Mouse (Mus musculus): ENCODE results near the gene Plch1. TPM values are rescaled to one million over a fixed set of nuclear protein-coding genes. Genes with fewer than 3 reads are reported as not detected.

The Plch1 gene
- polyA plus RNA-seq, 1 experiment, result 0.01 TPM

- Histone ChIP-seq H3ac (ENCODE audit: control insufficient read depth, insufficient read length) (no peak overlapping the region), H3K4me2 (ENCODE audit: low read depth) (no peak overlapping the region), H3K79me2 (ENCODE audit: control insufficient read depth, insufficient read depth) (no peaks in the 10 kb centered on the region), H3K36me3 (ENCODE audit: control insufficient read depth, insufficient read depth) (no peaks in the 10 kb centered on the region), H3K4me3 (no peak overlapping the region), H3K27me3 (ENCODE audit: control insufficient read depth, insufficient read depth, insufficient read length) (peaks cover 12% of the 10 kb centered on the region)
- TF ChIP-seq MAX (IDR thresholded peaks at IDR 0.05; ENCODE audit: low read depth), result no peak
- TF ChIP-seq REST (IDR thresholded peaks at IDR 0.05; ENCODE audit: insufficient read depth, insufficient read length), result no peak
- no peak for TF ChIP-seq SRF (IDR thresholded peaks at IDR 0.05; ENCODE audit: control insufficient read depth, insufficient read length, low read depth)
- no peak for TF ChIP-seq POLR2AphosphoS2 (IDR thresholded peaks at IDR 0.05; ENCODE audit: insufficient read length, low read depth)
- no peak for TF ChIP-seq MYOD1 (IDR thresholded peaks at IDR 0.05; ENCODE audit: control insufficient read depth in 1 of 3, insufficient read length in 2 of 3, low read depth in 2 of 3)
- TF ChIP-seq TCF3 (IDR thresholded peaks at IDR 0.05; ENCODE audit: insufficient read length, low read depth), result no peak
- no peak for TF ChIP-seq MYOG (IDR thresholded peaks at IDR 0.05; ENCODE audit: control insufficient read depth in 1 of 3, insufficient read depth in 1 of 3, insufficient read length in 2 of 3, low read depth in 2 of 3)
- TF ChIP-seq CEBPB (IDR thresholded peaks at IDR 0.05; ENCODE audit: insufficient read depth, poor library complexity, severe bottlenecking), result no peak
- no peak for TF ChIP-seq E2F4 (IDR thresholded peaks at IDR 0.05; ENCODE audit: insufficient read depth)
- no peak for TF ChIP-seq USF1 (IDR thresholded peaks at IDR 0.05; ENCODE audit: low read depth)
- no peak for TF ChIP-seq TCF12 (IDR thresholded peaks at IDR 0.05; ENCODE audit: insufficient read depth, poor library complexity, severe bottlenecking)
- no peak for TF ChIP-seq POLR2A (IDR thresholded peaks at IDR 0.05; ENCODE audit: insufficient read length, low read depth)
Measured at GRCm38 (mm10) chr3:63895786-63896185, 3.5 kb downstream of the Plch1 start.

- no peaks in the 10 kb centered on the region for H3K36me3 ChIP-seq (ENCODE audit: control insufficient read depth, insufficient read depth)
- H3K27me3 ChIP-seq (ENCODE audit: control insufficient read depth, insufficient read depth, insufficient read length), result peaks cover 2% of the 10 kb centered on the region
- no peaks in the 10 kb centered on the region for H3K79me2 ChIP-seq (ENCODE audit: control insufficient read depth, insufficient read depth)
- TF ChIP-seq POLR2AphosphoS2 (IDR thresholded peaks at IDR 0.05; ENCODE audit: insufficient read length, low read depth), result no peak
- no peak overlapping the region for H3ac ChIP-seq (ENCODE audit: control insufficient read depth, insufficient read length)
- no peak overlapping the region for H3K4me2 ChIP-seq (ENCODE audit: low read depth)
- no peak overlapping the region for H3K4me3 ChIP-seq
Measured at GRCm38 (mm10) chr3:63893677-63894076, 5.6 kb downstream of the Plch1 start.

GRCm38 (mm10) chr3:63892154-63892553 is 7.1 kb downstream of the Plch1 start:
- no peak overlapping the region for H3ac ChIP-seq (ENCODE audit: control insufficient read depth, insufficient read length)
- no peak overlapping the region for H3K4me2 ChIP-seq (ENCODE audit: low read depth)
- H3K4me3 ChIP-seq, result no peak overlapping the region
- no peak for TF ChIP-seq TCF3 (IDR thresholded peaks at IDR 0.05; ENCODE audit: insufficient read length, low read depth)
- TF ChIP-seq SRF (IDR thresholded peaks at IDR 0.05; ENCODE audit: control insufficient read depth, insufficient read length, low read depth), result no peak
- no peak for TF ChIP-seq POLR2A (IDR thresholded peaks at IDR 0.05; ENCODE audit: insufficient read length, low read depth)
- TF ChIP-seq CEBPB (IDR thresholded peaks at IDR 0.05; ENCODE audit: insufficient read depth, poor library complexity, severe bottlenecking), result no peak
- TF ChIP-seq MYOD1 (IDR thresholded peaks at IDR 0.05; ENCODE audit: control insufficient read depth in 1 of 3, insufficient read length in 2 of 3, low read depth in 2 of 3), result no peak
- TF ChIP-seq USF1 (IDR thresholded peaks at IDR 0.05; ENCODE audit: low read depth), result no peak
- no peak for TF ChIP-seq MYOG (IDR thresholded peaks at IDR 0.05; ENCODE audit: control insufficient read depth in 1 of 3, insufficient read depth in 1 of 3, insufficient read length in 2 of 3, low read depth in 2 of 3)
- no peak for TF ChIP-seq MAX (IDR thresholded peaks at IDR 0.05; ENCODE audit: low read depth)
- no peak for TF ChIP-seq POLR2AphosphoS2 (IDR thresholded peaks at IDR 0.05; ENCODE audit: insufficient read length, low read depth)
- TF ChIP-seq E2F4 (IDR thresholded peaks at IDR 0.05; ENCODE audit: insufficient read depth), result no peak
- TF ChIP-seq REST (IDR thresholded peaks at IDR 0.05; ENCODE audit: insufficient read depth, insufficient read length), result no peak
- no peaks in the 10 kb centered on the region for H3K27me3 ChIP-seq (ENCODE audit: control insufficient read depth, insufficient read depth, insufficient read length)
- no peaks in the 10 kb centered on the region for H3K36me3 ChIP-seq (ENCODE audit: control insufficient read depth, insufficient read depth)
- no peaks in the 10 kb centered on the region for H3K79me2 ChIP-seq (ENCODE audit: control insufficient read depth, insufficient read depth)

GRCm38 (mm10) chr3:63881065-63881464 is 18.2 kb downstream of the Plch1 start:
- no peak overlapping the region for H3K4me2 ChIP-seq (ENCODE audit: low read depth)
- TF ChIP-seq MYOD1 (IDR thresholded peaks at IDR 0.05; ENCODE audit: control insufficient read depth in 1 of 3, insufficient read length in 2 of 3, low read depth in 2 of 3), result no peak
- TF ChIP-seq TCF12 (IDR thresholded peaks at IDR 0.05; ENCODE audit: insufficient read depth, poor library complexity, severe bottlenecking), result no peak
- TF ChIP-seq POLR2A (IDR thresholded peaks at IDR 0.05; ENCODE audit: insufficient read length, low read depth), result no peak
- no peak for TF ChIP-seq USF1 (IDR thresholded peaks at IDR 0.05; ENCODE audit: low read depth)
- TF ChIP-seq MAX (IDR thresholded peaks at IDR 0.05; ENCODE audit: low read depth), result no peak
- no peak for TF ChIP-seq SRF (IDR thresholded peaks at IDR 0.05; ENCODE audit: control insufficient read depth, insufficient read length, low read depth)
- no peak for TF ChIP-seq E2F4 (IDR thresholded peaks at IDR 0.05; ENCODE audit: insufficient read depth)
- no peak for TF ChIP-seq MYOG (IDR thresholded peaks at IDR 0.05; ENCODE audit: control insufficient read depth in 1 of 3, insufficient read depth in 1 of 3, insufficient read length in 2 of 3, low read depth in 2 of 3)
- TF ChIP-seq POLR2AphosphoS2 (IDR thresholded peaks at IDR 0.05; ENCODE audit: insufficient read length, low read depth), result no peak
- TF ChIP-seq CEBPB (IDR thresholded peaks at IDR 0.05; ENCODE audit: insufficient read depth, poor library complexity, severe bottlenecking), result no peak
- no peak for TF ChIP-seq REST (IDR thresholded peaks at IDR 0.05; ENCODE audit: insufficient read depth, insufficient read length)
- TF ChIP-seq TCF3 (IDR thresholded peaks at IDR 0.05; ENCODE audit: insufficient read length, low read depth), result no peak
- H3K4me3 ChIP-seq, result no peak overlapping the region
- H3K27me3 ChIP-seq (ENCODE audit: control insufficient read depth, insufficient read depth, insufficient read length), result no peaks in the 10 kb centered on the region
- no peaks in the 10 kb centered on the region for H3K36me3 ChIP-seq (ENCODE audit: control insufficient read depth, insufficient read depth)
- H3ac ChIP-seq (ENCODE audit: control insufficient read depth, insufficient read length), result no peak overlapping the region
- H3K79me2 ChIP-seq (ENCODE audit: control insufficient read depth, insufficient read depth), result no peaks in the 10 kb centered on the region

GRCm38 (mm10) chr3:63878995-63879666 is 20.1 kb downstream of the Plch1 start:
- Histone ChIP-seq H3ac (ENCODE audit: control insufficient read depth, insufficient read length) (no peak overlapping the region), H3K4me2 (ENCODE audit: low read depth) (no peak overlapping the region), H3K27me3 (ENCODE audit: control insufficient read depth, insufficient read depth, insufficient read length) (no peaks in the 10 kb centered on the region), H3K4me3 (no peak overlapping the region), H3K36me3 (ENCODE audit: control insufficient read depth, insufficient read depth) (no peaks in the 10 kb centered on the region), H3K79me2 (ENCODE audit: control insufficient read depth, insufficient read depth) (no peaks in the 10 kb centered on the region)
- no peak for TF ChIP-seq TCF3 (IDR thresholded peaks at IDR 0.05; ENCODE audit: insufficient read length, low read depth)
- TF ChIP-seq REST (IDR thresholded peaks at IDR 0.05; ENCODE audit: insufficient read depth, insufficient read length), result no peak
- TF ChIP-seq TCF12 (IDR thresholded peaks at IDR 0.05; ENCODE audit: insufficient read depth, poor library complexity, severe bottlenecking), result no peak
- TF ChIP-seq MYOG (IDR thresholded peaks at IDR 0.05; ENCODE audit: control insufficient read depth in 1 of 3, insufficient read depth in 1 of 3, insufficient read length in 2 of 3, low read depth in 2 of 3), result no peak
- no peak for TF ChIP-seq POLR2AphosphoS2 (IDR thresholded peaks at IDR 0.05; ENCODE audit: insufficient read length, low read depth)
- no peak for TF ChIP-seq POLR2A (IDR thresholded peaks at IDR 0.05; ENCODE audit: insufficient read length, low read depth)
- TF ChIP-seq USF1 (IDR thresholded peaks at IDR 0.05; ENCODE audit: low read depth), result no peak
- TF ChIP-seq SRF (IDR thresholded peaks at IDR 0.05; ENCODE audit: control insufficient read depth, insufficient read length, low read depth), result no peak
- no peak for TF ChIP-seq MAX (IDR thresholded peaks at IDR 0.05; ENCODE audit: low read depth)
- TF ChIP-seq MYOD1 (IDR thresholded peaks at IDR 0.05; ENCODE audit: control insufficient read depth in 1 of 3, insufficient read length in 2 of 3, low read depth in 2 of 3), result no peak
- TF ChIP-seq E2F4 (IDR thresholded peaks at IDR 0.05; ENCODE audit: insufficient read depth), result no peak
- TF ChIP-seq CEBPB (IDR thresholded peaks at IDR 0.05; ENCODE audit: insufficient read depth, poor library complexity, severe bottlenecking), result no peak

Data from myocyte (in vitro differentiated cells).